Mouse (Mus musculus): ENCODE results near the gene Scarb1.

GRCm38 (mm10) chr5:125229097-125229496, 111.8 kb downstream of the Scarb1 start:
- TF ChIP-seq POLR2A (IDR thresholded peaks at IDR 0.05; ENCODE audit: borderline replicate concordance, insufficient read depth, low read length) (no peak), CTCF (IDR thresholded peaks at IDR 0.05; ENCODE audit: borderline replicate concordance, insufficient read depth, low read depth, low read length) (no peak)

All from cerebellum, adult 2 months (tissue).